Mouse (Mus musculus) right cerebral cortex, postnatal 14 days (tissue): ENCODE results near the gene Foxn1.

ENCODE experiments used
- DNase-seq: peaks from one replicate; pipeline ENCODE4 v3.0.0; 2022

Foxn1 gene

GRCm38 (mm10) chr11:78327215-78327614, 59.1 kb downstream of the Foxn1 start:
- DNase-seq, result no peak

GRCm38 (mm10) chr11:78324965-78325364, 61.4 kb downstream of the Foxn1 start:
- DNase-seq, result no peak

GRCm38 (mm10) chr11:78324000-78324785, 62.2 kb downstream of the Foxn1 start:
- peak; percentile 58 for DNase-seq

- peak; percentile 58 for DNase-seq
Measured at GRCm38 (mm10) chr11:78322860-78323259, 63.5 kb downstream of the Foxn1 start, which contains the start of gene Aldoc. Gene Aldoc (plus strand): TSS chr11:78322968.

GRCm38 (mm10) chr11:78322076-78322831, 64.1 kb downstream of the Foxn1 start:
- no peak for DNase-seq

GRCm38 (mm10) chr11:78318411-78318810, 67.9 kb downstream of the Foxn1 start:
- no peak for DNase-seq

GRCm38 (mm10) chr11:78313662-78314061, 72.7 kb downstream of the Foxn1 start:
- no peak for DNase-seq

- DNase-seq, result no peak
Measured at GRCm38 (mm10) chr11:78310861-78311511, 75.4 kb downstream of the Foxn1 start.
